Mouse (Mus musculus): ENCODE results near the gene Togaram2.
A peak's percentile ranks its signal among the peaks of the same experiment; 100 is the strongest.

Togaram2 gene

GRCm38 (mm10) chr17:71683281-71683680 lies 10.2 kb downstream of the Togaram2 start:
- no peak for DNase-seq

GRCm38 (mm10) chr17:71684103-71684608 lies 11.1 kb downstream of the Togaram2 start:
- no peak for DNase-seq

GRCm38 (mm10) chr17:71687436-71687835 lies 14.4 kb downstream of the Togaram2 start:
- no peak for DNase-seq

- no peak for DNase-seq
Observed at GRCm38 (mm10) chr17:71689903-71690302, 16.8 kb downstream of the Togaram2 start.

GRCm38 (mm10) chr17:71691361-71691875 lies 18.4 kb downstream of the Togaram2 start:
- DNase-seq = no peak

- DNase-seq = no peak
Observed at GRCm38 (mm10) chr17:71693313-71693712, 20.3 kb downstream of the Togaram2 start.

- peak in 1 of 2 experiments; percentile 28 for DNase-seq
Observed at GRCm38 (mm10) chr17:71693780-71694179, 20.7 kb downstream of the Togaram2 start.

- DNase-seq = no peak
Observed at GRCm38 (mm10) chr17:71695151-71695550, 22.1 kb downstream of the Togaram2 start.

GRCm38 (mm10) chr17:71695716-71696315 lies 22.8 kb downstream of the Togaram2 start:
- no peak for DNase-seq

GRCm38 (mm10) chr17:71696396-71696795 lies 23.3 kb downstream of the Togaram2 start:
- DNase-seq = no peak

GRCm38 (mm10) chr17:71697896-71698618 lies 25.0 kb downstream of the Togaram2 start:
- DNase-seq = no peak

GRCm38 (mm10) chr17:71698619-71698956 lies 25.5 kb downstream of the Togaram2 start:
- no peak for DNase-seq

- no peak for DNase-seq
Observed at GRCm38 (mm10) chr17:71705113-71705512, 32.1 kb downstream of the Togaram2 start.

- DNase-seq = no peak
Observed at GRCm38 (mm10) chr17:71705550-71706480, 32.8 kb downstream of the Togaram2 start.

GRCm38 (mm10) chr17:71707715-71708114 lies 34.7 kb downstream of the Togaram2 start:
- DNase-seq = no peak

GRCm38 (mm10) chr17:71712279-71712678 lies 39.2 kb downstream of the Togaram2 start:
- DNase-seq = no peak

GRCm38 (mm10) chr17:71715034-71715433 lies 42.0 kb downstream of the Togaram2 start:
- no peak for DNase-seq

GRCm38 (mm10) chr17:71717881-71718625 lies 45.0 kb downstream of the Togaram2 start:
- DNase-seq = no peak

- no peak for DNase-seq
Observed at GRCm38 (mm10) chr17:71720434-71720833, 47.4 kb downstream of the Togaram2 start.

- DNase-seq = no peak
Observed at GRCm38 (mm10) chr17:71721019-71721418, 48.0 kb downstream of the Togaram2 start.

GRCm38 (mm10) chr17:71730655-71731054 lies 57.6 kb downstream of the Togaram2 start:
- no peak for DNase-seq

GRCm38 (mm10) chr17:71736442-71736841 lies 63.4 kb downstream of the Togaram2 start:
- no peak for DNase-seq
